Mouse (Mus musculus): ENCODE results near the gene Smyd3. TPM values are rescaled to one million over a fixed set of nuclear protein-coding genes. Genes with fewer than 3 reads are reported as not detected.
A peak's percentile ranks its signal among the peaks of the same experiment; 100 is the strongest.

The Smyd3 gene
- 10 to 100 TPM; 13.6 to 14.0 TPM for total RNA-seq (2021)
- long read RNA-seq, experiment 1, partial matches to known transcripts = 3 of 6 reads
- long read RNA-seq, experiment 1, other reads (novel, unspliced or antisense) = 2 of 6 reads
- long read RNA-seq, experiment 2, partial matches to known transcripts = 0 of 5 reads
- long read RNA-seq, experiment 2, other reads (novel, unspliced or antisense) = 4 of 5 reads

DNA sequence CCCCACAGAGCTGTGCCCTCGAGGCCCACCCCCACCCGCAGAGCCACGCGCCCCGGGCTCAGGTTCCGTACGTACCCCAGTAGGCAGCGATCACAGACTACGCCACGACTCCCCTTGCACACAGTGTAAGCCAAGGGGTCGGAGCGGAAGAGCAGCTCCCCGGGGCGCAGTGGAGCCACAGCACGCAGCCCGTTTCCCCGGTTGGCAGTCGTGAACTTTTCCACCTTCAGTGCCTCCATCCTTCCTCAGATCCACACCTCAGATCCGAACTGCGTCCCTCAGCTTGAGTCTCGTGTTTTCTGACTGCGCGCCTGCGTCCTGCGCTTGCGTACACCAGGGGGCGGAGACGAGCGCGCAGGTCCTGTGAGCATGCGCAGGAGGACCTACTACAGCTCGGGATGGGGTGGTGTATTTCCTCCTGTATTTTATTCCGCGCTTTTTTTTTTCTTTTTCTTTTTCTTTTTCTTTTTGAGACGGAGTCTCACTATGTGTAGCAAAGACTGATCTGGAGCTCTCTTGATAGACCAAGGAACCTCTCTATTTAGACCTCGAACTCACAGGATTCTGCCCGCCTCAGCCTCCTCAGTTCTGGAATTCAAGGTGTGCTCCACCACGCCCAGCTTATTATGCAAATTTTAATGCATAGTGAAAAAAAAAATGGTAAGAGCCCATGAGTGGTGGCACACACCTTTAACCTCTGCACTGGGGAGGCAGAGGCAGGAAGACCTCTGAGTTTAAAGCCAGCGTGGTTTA, at the start of gene Smyd3:
Smyd3 (minus strand) TSS at position 329 of the 753 bp plus-strand sequence.
- DNase-seq (ENCODE audit: low spot score in 2 of 2) = peak; percentile 60 to 63

GRCm38 (mm10) chr1:179567558-179567957, 49.7 kb upstream of the Smyd3 start:
- DNase-seq (ENCODE audit: low spot score in 2 of 2) = no peak

DNA sequence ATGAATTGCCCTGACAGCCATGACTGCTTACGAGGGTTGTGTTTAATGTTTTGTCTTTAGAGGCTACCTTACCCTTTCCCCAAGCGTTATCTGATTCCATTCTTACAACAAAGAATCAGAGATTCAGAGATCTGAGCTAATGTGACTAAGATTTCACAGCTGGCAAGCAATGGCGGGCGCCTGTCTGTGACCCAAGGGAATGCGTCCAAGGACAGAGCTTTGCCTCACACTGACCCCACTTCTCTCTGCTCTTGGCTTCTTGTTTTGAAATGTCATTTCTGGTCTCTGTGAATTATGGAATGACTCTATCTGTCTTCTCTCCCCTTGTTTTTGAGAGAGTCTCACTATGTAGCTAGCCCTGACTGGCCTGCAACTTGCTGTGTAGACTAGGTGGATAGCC, 46.1 kb upstream of the Smyd3 start:
- peak in 1 of 2 experiments; percentile 15 for DNase-seq (ENCODE audit: low spot score in 2 of 2)

DNA sequence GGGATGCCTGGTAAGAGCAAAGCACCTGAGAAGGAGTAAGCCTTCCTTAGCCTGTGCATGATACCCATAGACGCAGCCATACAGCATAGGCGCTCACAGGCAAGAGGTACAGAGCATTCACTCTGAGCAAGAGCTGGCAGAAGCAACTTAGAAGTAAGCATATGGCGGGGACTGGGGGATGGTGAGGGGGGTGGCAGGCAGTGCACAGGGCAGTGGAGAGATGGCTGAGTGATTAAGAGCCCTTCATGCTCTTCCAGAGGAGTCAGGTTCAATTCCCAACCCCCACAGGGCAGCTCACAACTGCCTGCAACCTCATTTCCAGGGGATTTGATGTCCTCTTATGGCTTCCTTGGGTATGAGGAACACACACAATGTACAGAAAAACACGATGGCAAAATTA, 45.4 kb upstream of the Smyd3 start:
- DNase-seq (ENCODE audit: low spot score in 2 of 2) = no peak

DNA sequence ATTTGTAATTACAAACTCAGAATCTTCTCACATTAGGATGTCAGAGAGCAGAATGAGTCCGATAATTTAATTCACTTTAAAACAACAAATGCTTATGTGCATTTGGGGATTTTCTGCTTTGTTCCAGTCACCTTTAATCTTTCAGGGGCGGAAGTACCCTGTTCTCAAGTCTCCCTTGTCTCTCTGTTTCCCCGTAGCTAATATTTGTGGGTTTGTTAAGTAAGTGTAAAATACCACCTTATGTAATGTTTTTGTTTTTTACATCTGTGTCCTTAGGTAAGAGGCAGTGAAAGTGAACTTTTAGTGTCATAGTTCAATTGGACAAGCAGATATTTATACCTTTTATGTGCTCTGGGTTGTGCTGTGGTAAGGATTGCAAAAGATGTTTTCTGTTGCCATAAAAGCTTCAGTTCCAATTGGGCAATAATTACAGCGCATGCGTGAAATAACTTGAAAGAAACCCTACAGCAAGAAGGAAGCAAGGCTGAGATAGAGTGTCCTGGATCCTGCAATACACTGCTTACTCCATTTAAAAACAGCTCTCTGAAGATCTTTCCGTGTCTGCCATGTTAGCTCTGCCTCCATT, 43.1 kb upstream of the Smyd3 start:
- no peak for DNase-seq (ENCODE audit: low spot score in 2 of 2)

GRCm38 (mm10) chr1:179559446-179560194, 41.8 kb upstream of the Smyd3 start:
- DNase-seq (ENCODE audit: low spot score in 2 of 2) = no peak

DNA sequence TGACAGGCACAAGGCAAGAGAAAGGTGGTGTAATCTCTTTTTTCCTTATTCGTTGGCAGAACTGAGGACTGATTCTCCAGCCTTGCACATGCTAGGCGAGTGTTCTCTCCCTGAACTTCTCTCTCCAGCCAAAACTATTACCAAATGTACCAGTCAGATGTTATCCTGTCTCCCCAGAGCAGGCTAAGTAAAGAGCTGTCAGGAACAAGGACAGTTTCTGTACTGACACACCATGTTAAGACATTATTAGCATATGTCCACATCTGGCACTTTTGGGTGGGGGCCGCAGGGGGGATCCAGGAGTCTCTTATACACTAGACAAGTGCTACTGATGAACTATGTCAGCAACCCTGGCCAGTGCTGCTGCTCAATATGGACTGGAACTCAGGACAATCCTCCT, 39.1 kb upstream of the Smyd3 start:
- DNase-seq (ENCODE audit: low spot score in 2 of 2) = no peak

DNA sequence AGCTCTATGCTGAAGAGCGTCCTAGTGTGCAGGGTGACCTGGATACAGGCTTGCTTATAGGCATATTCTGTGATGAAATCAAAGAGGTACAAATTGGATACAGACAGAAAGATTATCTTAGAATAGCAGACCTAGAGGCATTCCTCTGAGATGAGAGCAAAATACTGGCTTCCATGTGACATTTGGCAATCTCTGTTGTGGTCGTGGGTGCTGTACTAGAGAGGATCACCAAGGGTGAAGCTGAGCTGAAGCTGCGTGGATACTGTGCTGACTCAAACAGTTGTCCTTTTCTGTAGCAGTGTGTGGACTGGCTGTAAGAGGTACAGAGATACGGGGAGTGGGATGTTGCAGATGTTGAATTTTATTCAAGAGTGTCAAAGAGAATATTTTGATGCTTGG, 36.1 kb upstream of the Smyd3 start:
- DNase-seq (ENCODE audit: low spot score in 2 of 2) = no peak

DNA sequence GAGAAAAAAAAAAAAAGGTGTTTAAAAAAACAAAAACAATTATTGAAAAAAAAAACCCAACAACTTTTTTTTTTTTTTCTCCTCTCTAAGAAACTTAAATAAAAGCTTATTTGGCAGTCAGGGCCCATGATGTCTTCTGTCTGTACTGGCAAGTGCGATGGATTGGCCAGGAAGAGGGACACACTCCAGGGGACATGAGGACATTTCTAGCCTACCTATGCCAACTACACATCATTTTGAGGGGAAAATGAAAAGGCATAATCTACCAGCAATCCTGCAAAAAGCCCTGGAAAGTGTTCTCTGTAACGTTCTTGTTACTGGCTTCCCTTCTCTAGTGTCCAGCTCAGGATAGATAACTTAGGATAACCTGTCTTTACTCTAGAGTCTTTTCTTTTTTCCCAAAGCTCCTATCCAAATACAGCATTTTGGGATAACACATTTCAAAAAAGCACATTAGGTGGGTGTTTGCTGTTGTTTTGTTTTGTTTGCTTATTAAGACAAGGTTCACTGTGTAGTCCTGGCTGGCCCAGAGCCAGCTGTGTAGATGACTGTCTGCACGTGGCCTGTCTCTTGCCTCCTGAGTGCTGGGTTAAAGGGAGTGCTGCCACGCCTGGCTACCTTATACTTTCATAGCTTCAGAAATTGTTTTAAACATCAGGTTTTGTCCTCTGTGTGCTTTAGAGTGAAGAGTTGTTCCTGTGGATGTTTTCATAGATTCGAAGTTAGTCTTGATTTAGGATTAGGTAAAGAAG, 35.5 kb upstream of the Smyd3 start:
- no peak for DNase-seq (ENCODE audit: low spot score in 2 of 2)

- no peak for DNase-seq (ENCODE audit: low spot score in 2 of 2)
Observed at GRCm38 (mm10) chr1:179552751-179553150, 34.9 kb upstream of the Smyd3 start.

- DNase-seq (ENCODE audit: low spot score in 2 of 2) = no peak
Observed at GRCm38 (mm10) chr1:179551921-179552320, 34.1 kb upstream of the Smyd3 start.

DNA sequence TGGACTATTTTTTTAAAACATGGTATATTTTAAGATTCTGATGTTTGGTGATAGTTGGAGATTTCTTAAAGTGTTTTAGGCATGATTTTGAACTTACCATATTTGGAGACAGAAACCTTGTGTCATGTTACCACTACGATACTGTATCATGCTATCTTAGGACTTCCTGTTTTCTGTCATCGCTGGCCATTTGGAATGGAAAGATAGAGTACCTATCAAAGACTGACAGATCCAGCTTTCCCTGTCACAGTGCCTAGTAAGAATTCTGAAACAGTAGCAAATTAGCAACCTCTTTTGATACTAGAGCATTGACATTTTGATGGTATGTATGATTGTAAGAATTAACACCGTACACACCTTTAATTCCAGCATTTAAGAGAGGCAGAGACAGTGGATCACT, 33.5 kb upstream of the Smyd3 start:
- no peak for DNase-seq (ENCODE audit: low spot score in 2 of 2)

DNA sequence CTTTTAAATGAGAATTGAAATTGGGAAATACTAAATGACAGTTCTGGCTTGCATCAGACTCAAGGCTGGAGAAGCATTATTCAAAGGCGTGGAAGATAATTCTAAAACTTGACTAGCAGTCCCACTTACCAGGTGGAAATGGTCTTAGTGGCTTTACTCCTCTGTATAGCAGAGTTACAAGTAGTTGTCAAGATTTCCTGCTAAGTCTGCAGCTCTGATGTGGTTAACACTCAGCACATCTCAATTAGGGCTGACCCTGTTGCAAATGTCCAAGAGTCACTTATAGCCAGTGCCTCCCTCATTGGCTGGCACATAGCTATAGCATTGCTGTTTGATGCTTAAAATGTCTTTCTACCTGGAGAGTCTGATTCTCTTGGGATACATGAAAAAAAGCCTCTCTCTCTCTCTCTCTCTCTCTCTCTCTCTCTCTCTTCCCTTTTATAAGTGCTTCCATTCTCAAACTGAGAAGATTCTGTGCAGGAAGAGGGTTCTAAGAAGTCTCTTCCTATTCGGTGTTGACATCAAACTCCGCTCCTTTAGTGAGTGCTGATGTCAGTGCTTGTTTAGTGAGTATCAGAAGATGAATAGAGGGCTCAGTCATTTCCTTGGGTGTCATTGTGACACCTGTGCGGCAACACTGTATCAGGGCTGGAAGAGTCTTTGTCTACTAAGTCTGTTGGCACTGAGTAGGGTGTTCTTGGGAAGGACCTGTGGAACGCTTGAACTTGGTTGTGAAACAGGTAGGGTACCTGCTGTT, 31.3 kb upstream of the Smyd3 start:
- DNase-seq (ENCODE audit: low spot score in 2 of 2) = no peak

GRCm38 (mm10) chr1:179548220-179548619, 30.4 kb upstream of the Smyd3 start:
- DNase-seq (ENCODE audit: low spot score in 2 of 2) = no peak

GRCm38 (mm10) chr1:179547176-179547575, 29.3 kb upstream of the Smyd3 start:
- DNase-seq (ENCODE audit: low spot score in 2 of 2) = no peak

DNA sequence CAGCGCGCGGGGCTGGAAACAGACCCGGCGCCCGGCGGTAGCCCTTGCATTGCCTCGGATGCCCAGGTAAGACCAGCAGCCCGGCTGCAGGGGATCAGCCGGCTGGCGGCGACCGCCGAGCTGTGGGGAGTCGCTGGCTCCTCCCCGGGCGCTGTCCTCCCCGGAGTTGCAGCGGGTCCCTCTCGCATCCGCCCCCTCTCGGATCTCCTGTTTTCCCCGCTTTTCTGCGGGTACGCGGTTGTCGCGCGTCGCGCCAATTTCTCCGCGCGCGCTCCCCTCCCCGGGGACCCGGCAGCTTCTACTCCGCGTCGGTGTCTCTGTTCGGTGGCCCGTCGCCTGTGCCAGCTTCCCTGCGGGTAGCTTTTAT, 28.7 kb upstream of the Smyd3 start:
- no peak for DNase-seq (ENCODE audit: low spot score in 2 of 2)

- peak; percentile 87 to 97 for DNase-seq (ENCODE audit: low spot score in 2 of 2)
Observed at GRCm38 (mm10) chr1:179545768-179546550, 28.1 kb upstream of the Smyd3 start, which contains the start of the genes Tfb2m and Cnst. TSS of gene Tfb2m (minus strand) at chr1:179546267. TSS of gene Cnst (plus strand) at chr1:179546370.

- no peak for DNase-seq (ENCODE audit: low spot score in 2 of 2)
Observed at GRCm38 (mm10) chr1:179541502-179541901, 23.7 kb upstream of the Smyd3 start.

DNA sequence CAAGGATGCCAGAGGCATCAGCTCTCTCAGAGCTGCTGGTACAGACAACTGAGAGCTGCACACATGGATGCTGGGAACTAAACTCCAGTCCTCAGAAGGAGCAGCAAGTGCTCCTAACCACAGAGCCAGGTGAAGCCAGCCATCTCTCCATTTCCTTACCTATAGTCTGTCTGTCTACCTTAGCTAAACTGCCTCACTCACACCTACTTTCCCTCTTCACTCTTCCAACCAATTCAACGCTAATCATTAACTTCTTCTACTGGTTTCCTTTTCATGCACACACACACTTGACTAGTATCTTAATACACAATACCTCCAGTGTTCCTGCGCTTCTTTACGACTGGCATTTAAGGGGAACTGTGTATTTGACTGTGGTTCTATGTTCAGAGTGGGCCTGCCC, 22.0 kb upstream of the Smyd3 start:
- no peak for DNase-seq (ENCODE audit: low spot score in 2 of 2)

DNA sequence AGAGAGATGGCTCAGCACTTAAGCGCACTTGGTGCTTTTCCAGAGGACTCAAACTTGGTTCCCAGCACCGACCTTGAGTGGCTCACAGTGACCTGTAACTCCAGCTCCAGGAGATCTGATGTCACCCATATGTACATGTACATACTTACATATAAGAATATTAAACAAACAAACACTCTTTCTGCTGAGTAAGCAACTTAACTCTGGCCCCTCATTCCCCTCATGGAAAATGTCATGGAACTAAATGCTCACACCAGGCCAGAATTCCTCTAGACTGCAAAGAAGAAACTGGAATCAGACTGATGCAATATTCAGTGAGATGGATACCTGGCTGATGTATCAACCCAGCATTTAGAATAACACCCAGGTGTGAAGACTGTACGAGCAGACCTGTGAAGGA, 21.2 kb upstream of the Smyd3 start:
- DNase-seq (ENCODE audit: low spot score in 2 of 2) = no peak
